Mouse (Mus musculus) heart, embryonic 10.5 days (tissue): ENCODE measurements around the gene Crhr2. TPM values are rescaled to one million over a fixed set of nuclear protein-coding genes. Genes with fewer than 3 reads are reported as not detected.

Experiments
- DNase-seq: peaks from one replicate; pipeline ENCODE4 v3.0.0-alpha.2; 2017; ENCODE audit warnings: low spot score
- H3K27ac ChIP-seq: fragments of 300-500 bp; sonication (generic); 2 replicates; pipeline ENCODE4 v1.5.1; 2016; ENCODE audit warnings: mild to moderate bottlenecking
- H3K27me3 ChIP-seq: fragments of 300-500 bp; sonication (generic); 2 replicates; pipeline ENCODE4 v1.6.1; 2016; ENCODE audit warnings: mild to moderate bottlenecking; ENCODE audit not compliant: poor library complexity, insufficient read depth, severe bottlenecking
- H3K36me3 ChIP-seq: fragments of 300-500 bp; sonication (generic); 2 replicates; pipeline ENCODE4 v1.6.1; 2016; ENCODE audit warnings: mild to moderate bottlenecking, moderate library complexity
- H3K4me1 ChIP-seq: fragments of 300-500 bp; sonication (generic); 2 replicates; pipeline ENCODE4 v1.6.1; 2016; ENCODE audit warnings: mild to moderate bottlenecking
- H3K4me3 ChIP-seq: fragments of 300-500 bp; sonication (generic); 2 replicates; pipeline ENCODE4 v1.5.1; 2016; ENCODE audit warnings: mild to moderate bottlenecking, moderate library complexity
- H3K9me3 ChIP-seq: fragments of 300-500 bp; sonication (generic); 2 replicates; pipeline ENCODE4 v1.6.1; 2016; ENCODE audit warnings: mild to moderate bottlenecking, moderate library complexity
- WGBS: fragments of 180-500 bp; shearing (Covaris S2); methylation state at CpG from one replicate; pipeline ENCODE4 v1.1.7; 2016; 5-methylcytosine and 5-hydroxymethylcytosine counted together
- polyA plus RNA-seq: library from polyadenylated mRNA; unstranded; fragments of >200 nt; fragmentation: Nextera tagmentation; extraction: Ambion mirVana; gene quantifications from 2 replicates; pipeline ENCODE4 v1.2.1, GENCODE M21; 2016

Crhr2 gene
- polyA plus RNA-seq = 2.4 and 5.0 TPM in 2 replicates

- peaks cover 49% of the 10 kb centered on the region for H3K4me1 ChIP-seq
- no peaks in the 10 kb centered on the region for H3K36me3 ChIP-seq
- H3K27me3 ChIP-seq = no peaks in the 10 kb centered on the region
- WGBS = 53% methylated on average over 10 of the region's 10 CpGs
- peak within 1 kb of the TSS; percentile 29; the same call in 1 of the 2 replicates for H3K4me3 ChIP-seq
- no peak for DNase-seq
- no peaks in the 10 kb centered on the region for H3K9me3 ChIP-seq
- peak within 1 kb of the TSS; percentile 85 for H3K27ac ChIP-seq
These were observed at the start of gene Crhr2 for GRCm38 (mm10) chr6:55132794-55133193. TSS of gene Crhr2 (minus strand) at chr6:55133016.

- WGBS = 83% methylated on average over 7 of the region's 7 CpGs
- no peaks in the 10 kb centered on the region for H3K9me3 ChIP-seq
- DNase-seq = no peak
- H3K27me3 ChIP-seq = 0 out of 2 replicates have a peak, but pooled peaks cover 3% of the 10 kb centered on the region
- H3K4me3 ChIP-seq = no peak overlapping the region
- no peaks in the 10 kb centered on the region for H3K36me3 ChIP-seq
- H3K27ac ChIP-seq = no peak overlapping the region
- H3K4me1 ChIP-seq = no peaks in the 10 kb centered on the region
These were observed 46.7 kb upstream of the Crhr2 start for GRCm38 (mm10) chr6:55179560-55179959.

- no peaks in the 10 kb centered on the region for H3K4me1 ChIP-seq
- H3K36me3 ChIP-seq = no peaks in the 10 kb centered on the region
- peaks cover 13% of the 10 kb centered on the region for H3K27me3 ChIP-seq
- 43% methylated on average over 12 of the region's 12 CpGs for WGBS
- H3K4me3 ChIP-seq = no peak overlapping the region
- H3K9me3 ChIP-seq = no peaks in the 10 kb centered on the region
- H3K27ac ChIP-seq = no peak overlapping the region
- DNase-seq = no peak
These were observed 44.4 kb upstream of the Crhr2 start for GRCm38 (mm10) chr6:55177060-55177732.

- 57% methylated on average over 5 of the region's 5 CpGs for WGBS
- Histone ChIP-seq H3K4me1 (no peaks in the 10 kb centered on the region), H3K27ac (no peak overlapping the region)
These were observed 43.1 kb upstream of the Crhr2 start for GRCm38 (mm10) chr6:55175892-55176291.

GRCm38 (mm10) chr6:55175456-55175855, 42.6 kb upstream of the Crhr2 start:
- H3K9me3 ChIP-seq = no peaks in the 10 kb centered on the region
- no peaks in the 10 kb centered on the region for H3K36me3 ChIP-seq
- no peak overlapping the region for H3K27ac ChIP-seq
- peaks cover 16% of the 10 kb centered on the region for H3K27me3 ChIP-seq
- no peak overlapping the region for H3K4me3 ChIP-seq
- no peak for DNase-seq
- WGBS = 26% methylated on average over 2 of the region's 2 CpGs
- H3K4me1 ChIP-seq = no peaks in the 10 kb centered on the region

More at GRCm38 (mm10) chr6:55175892-55176291, 43.1 kb upstream of the Crhr2 start:
- Histone ChIP-seq H3K4me3 (no peak overlapping the region), H3K36me3 (no peaks in the 10 kb centered on the region), H3K9me3 (no peaks in the 10 kb centered on the region), H3K27me3 (peaks cover 16% of the 10 kb centered on the region)
- DNase-seq = no peak

GRCm38 (mm10) chr6:55174741-55175181, 41.9 kb upstream of the Crhr2 start, which contains the start of gene Inmt:
TSS of gene Inmt (minus strand) at chr6:55175043.
- Histone ChIP-seq H3K9me3 (no peaks in the 10 kb centered on the region), H3K4me1 (no peaks in the 10 kb centered on the region), H3K4me3 (no peak within 1 kb of the TSS), H3K27me3 (peaks cover 17% of the 10 kb centered on the region), H3K36me3 (no peaks in the 10 kb centered on the region), H3K27ac (no peak within 1 kb of the TSS)
- WGBS = 59% methylated on average over 1 of the region's 1 CpGs
- no peak for DNase-seq

- no peak for DNase-seq
These were observed 41.1 kb upstream of the Crhr2 start for GRCm38 (mm10) chr6:55173941-55174349.

GRCm38 (mm10) chr6:55173171-55173570, 40.4 kb upstream of the Crhr2 start:
- WGBS = 63% methylated on average over 10 of the region's 10 CpGs
- no peak overlapping the region for H3K27ac ChIP-seq
- no peaks in the 10 kb centered on the region for H3K9me3 ChIP-seq
- no peaks in the 10 kb centered on the region for H3K36me3 ChIP-seq
- H3K4me1 ChIP-seq = no peaks in the 10 kb centered on the region
- peaks cover 18% of the 10 kb centered on the region for H3K27me3 ChIP-seq
- DNase-seq = no peak
- no peak overlapping the region for H3K4me3 ChIP-seq

More at GRCm38 (mm10) chr6:55173941-55174349, 41.1 kb upstream of the Crhr2 start:
- no peaks in the 10 kb centered on the region for H3K36me3 ChIP-seq
- H3K4me3 ChIP-seq = no peak overlapping the region
- H3K27ac ChIP-seq = no peak overlapping the region
- 60% methylated on average over 3 of the region's 3 CpGs for whole genome bisulfite sequencing
- H3K9me3 ChIP-seq = no peaks in the 10 kb centered on the region
- no peaks in the 10 kb centered on the region for H3K4me1 ChIP-seq
- peaks cover 17% of the 10 kb centered on the region for H3K27me3 ChIP-seq

GRCm38 (mm10) chr6:55171638-55172037, 38.8 kb upstream of the Crhr2 start:
- Histone ChIP-seq H3K36me3 (no peaks in the 10 kb centered on the region), H3K4me3 (no peak overlapping the region), H3K27ac (no peak overlapping the region), H3K27me3 (peaks cover 21% of the 10 kb centered on the region), H3K9me3 (no peaks in the 10 kb centered on the region), H3K4me1 (no peaks in the 10 kb centered on the region)
- 55% methylated on average over 4 of the region's 4 CpGs for WGBS
- DNase-seq = no peak

GRCm38 (mm10) chr6:55169818-55170217, 37.0 kb upstream of the Crhr2 start:
- WGBS = 51% methylated on average over 5 of the region's 5 CpGs
- H3K4me1 ChIP-seq = no peaks in the 10 kb centered on the region
- no peak overlapping the region for H3K27ac ChIP-seq
- H3K27me3 ChIP-seq = peaks cover 21% of the 10 kb centered on the region
- H3K36me3 ChIP-seq = no peaks in the 10 kb centered on the region
- H3K9me3 ChIP-seq = no peaks in the 10 kb centered on the region
- H3K4me3 ChIP-seq = no peak overlapping the region
- no peak for DNase-seq

GRCm38 (mm10) chr6:55166777-55167463, 34.1 kb upstream of the Crhr2 start:
- no peak overlapping the region for H3K27ac ChIP-seq
- no peak for DNase-seq
- no peaks in the 10 kb centered on the region for H3K36me3 ChIP-seq
- 50% methylated on average over 7 of the region's 7 CpGs for WGBS
- no peak overlapping the region for H3K4me3 ChIP-seq
- no peaks in the 10 kb centered on the region for H3K9me3 ChIP-seq
- no peaks in the 10 kb centered on the region for H3K4me1 ChIP-seq
- peaks cover 9% of the 10 kb centered on the region; the same call in 1 of the 2 replicates for H3K27me3 ChIP-seq

- Histone ChIP-seq H3K4me1 (no peaks in the 10 kb centered on the region), H3K9me3 (no peaks in the 10 kb centered on the region), H3K4me3 (no peak overlapping the region), H3K27me3 (peaks cover 2% of the 10 kb centered on the region; the same call in 1 of the 2 replicates), H3K36me3 (no peaks in the 10 kb centered on the region), H3K27ac (no peak overlapping the region)
- DNase-seq = no peak
- 86% methylated on average over 8 of the region's 8 CpGs for WGBS
These were observed 30.3 kb upstream of the Crhr2 start for GRCm38 (mm10) chr6:55163046-55163584.

GRCm38 (mm10) chr6:55161311-55161761, 28.5 kb upstream of the Crhr2 start:
- no peak overlapping the region for H3K4me3 ChIP-seq
- H3K4me1 ChIP-seq = no peaks in the 10 kb centered on the region
- no peaks in the 10 kb centered on the region for H3K27me3 ChIP-seq
- H3K36me3 ChIP-seq = no peaks in the 10 kb centered on the region
- DNase-seq = no peak
- WGBS = 73% methylated on average over 5 of the region's 5 CpGs
- no peaks in the 10 kb centered on the region for H3K9me3 ChIP-seq
- no peak overlapping the region for H3K27ac ChIP-seq
